Mouse (Mus musculus): Measurements from ENCODE around the gene Ctsk. TPM values are rescaled to one million over a fixed set of nuclear protein-coding genes. Genes with fewer than 3 reads are reported as not detected.
"Not testable (repeated sequence)": the region's sequence is repeated elsewhere in the genome, so short reads cannot be mapped to it uniquely, and the experiment has no call there.

Ctsk gene
- polyA plus RNA-seq, 1 experiment: 6.7 TPM

DNA sequence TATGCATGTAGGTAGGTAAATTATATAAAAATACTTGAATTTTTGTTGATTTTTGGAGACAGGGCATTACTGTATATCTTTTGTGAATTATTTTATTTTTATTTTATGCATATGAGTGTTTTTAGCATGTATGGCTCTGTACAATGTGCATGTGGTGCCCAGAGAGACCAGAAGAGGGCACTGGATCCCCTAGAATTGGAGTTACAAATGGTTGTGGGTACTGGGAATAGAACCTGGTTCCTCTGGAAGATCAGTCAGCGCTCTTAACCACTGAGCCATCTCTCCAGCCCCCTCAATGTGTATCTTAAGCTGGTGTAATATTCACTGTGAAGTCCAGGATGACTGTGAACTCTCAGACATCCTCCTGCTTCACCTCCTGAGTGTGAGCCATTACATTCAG lies 35.9 kb downstream of the Ctsk start:
- Histone ChIP-seq H3K27ac (ENCODE audit: insufficient read depth, low read length) (no peak overlapping the region), H3K4me1 (ENCODE audit: control insufficient read depth, insufficient read depth, low read length) (no peaks in the 10 kb centered on the region)
- TF ChIP-seq POLR2A (IDR thresholded peaks at IDR 0.05; ENCODE audit: extremely low read depth, insufficient read depth, low read length) (no peak), CTCF (IDR thresholded peaks at IDR 0.05; ENCODE audit: extremely low read depth, insufficient read depth, low read length) (no peak)

GRCm38 (mm10) chr3:95538936-95539335 lies 39.9 kb downstream of the Ctsk start:
- Histone ChIP-seq H3K4me3 (ENCODE audit: insufficient read depth, low read length) (no peak overlapping the region), H3K4me1 (ENCODE audit: control insufficient read depth, insufficient read depth, low read length) (no peaks in the 10 kb centered on the region), H3K27ac (ENCODE audit: insufficient read depth, low read length) (no peak overlapping the region)
- TF ChIP-seq POLR2A (IDR thresholded peaks at IDR 0.05; ENCODE audit: extremely low read depth, insufficient read depth, low read length) (no peak), CTCF (IDR thresholded peaks at IDR 0.05; ENCODE audit: extremely low read depth, insufficient read depth, low read length) (no peak)

More for the DNA sequence above, 35.9 kb downstream of the Ctsk start:
- no peak overlapping the region for H3K4me3 ChIP-seq (ENCODE audit: insufficient read depth, low read length)

DNA sequence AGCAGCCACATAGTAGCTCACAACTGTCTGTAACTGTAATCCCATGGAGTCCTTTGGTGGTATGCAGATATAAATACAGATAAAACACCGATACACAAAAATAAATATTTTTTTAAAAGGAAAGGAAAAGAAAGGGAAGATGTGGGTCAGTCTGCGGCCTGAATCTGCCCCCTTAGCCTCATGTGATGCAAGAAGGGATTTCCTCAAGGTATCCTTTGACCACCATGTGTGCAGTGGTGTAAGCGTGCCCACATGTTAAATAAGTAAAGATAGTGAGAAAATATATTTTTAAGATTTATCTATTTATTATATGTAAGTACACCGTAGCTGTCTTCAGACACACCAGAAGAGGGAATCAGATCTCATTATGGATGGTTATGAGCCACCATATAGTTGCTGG lies 40.8 kb downstream of the Ctsk start:
- Histone ChIP-seq H3K4me1 (ENCODE audit: control insufficient read depth, insufficient read depth, low read length) (no peaks in the 10 kb centered on the region), H3K27ac (ENCODE audit: insufficient read depth, low read length) (no peak overlapping the region), H3K4me3 (ENCODE audit: insufficient read depth, low read length) (no peak overlapping the region)
- TF ChIP-seq POLR2A (IDR thresholded peaks at IDR 0.05; ENCODE audit: extremely low read depth, insufficient read depth, low read length) (no peak), CTCF (IDR thresholded peaks at IDR 0.05; ENCODE audit: extremely low read depth, insufficient read depth, low read length) (no peak)

GRCm38 (mm10) chr3:95541186-95541585 lies 42.1 kb downstream of the Ctsk start:
- not testable (repeated sequence) for H3K4me3 ChIP-seq (ENCODE audit: insufficient read depth, low read length); H3K27ac ChIP-seq (ENCODE audit: insufficient read depth, low read length); H3K4me1 ChIP-seq (ENCODE audit: control insufficient read depth, insufficient read depth, low read length)

DNA sequence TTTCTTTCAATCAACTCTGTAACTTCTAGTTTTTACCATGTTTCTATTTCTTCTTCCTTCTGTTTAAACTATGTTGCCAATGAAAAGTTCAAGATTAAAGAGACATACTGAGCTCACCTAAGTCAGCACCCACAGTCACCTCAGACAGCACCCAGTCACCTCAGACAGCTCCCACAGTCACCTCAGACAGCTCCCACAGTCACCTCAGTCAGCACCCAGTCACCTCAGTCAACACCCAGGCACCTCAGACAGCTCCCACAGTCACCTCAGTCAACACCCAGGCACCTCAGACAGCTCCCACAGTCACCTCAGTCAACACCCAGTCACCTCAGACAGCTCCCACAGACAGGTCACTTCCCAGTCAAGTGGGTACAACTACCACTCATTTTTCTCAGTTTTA lies 43.1 kb downstream of the Ctsk start:
- Histone ChIP-seq H3K4me1 (ENCODE audit: control insufficient read depth, insufficient read depth, low read length) (no peaks in the 10 kb centered on the region), H3K27ac (ENCODE audit: insufficient read depth, low read length) (no peak overlapping the region), H3K4me3 (ENCODE audit: insufficient read depth, low read length) (no peak overlapping the region)
- TF ChIP-seq CTCF (IDR thresholded peaks at IDR 0.05; ENCODE audit: extremely low read depth, insufficient read depth, low read length) (no peak), POLR2A (IDR thresholded peaks at IDR 0.05; ENCODE audit: extremely low read depth, insufficient read depth, low read length) (no peak)

GRCm38 (mm10) chr3:95542981-95543380 lies 43.9 kb downstream of the Ctsk start:
- no peak overlapping the region for H3K4me3 ChIP-seq (ENCODE audit: insufficient read depth, low read length)
- no peaks in the 10 kb centered on the region for H3K4me1 ChIP-seq (ENCODE audit: control insufficient read depth, insufficient read depth, low read length)
- H3K27ac ChIP-seq (ENCODE audit: insufficient read depth, low read length): no peak overlapping the region
- TF ChIP-seq POLR2A (IDR thresholded peaks at IDR 0.05; ENCODE audit: extremely low read depth, insufficient read depth, low read length): no peak
- no peak for TF ChIP-seq CTCF (IDR thresholded peaks at IDR 0.05; ENCODE audit: extremely low read depth, insufficient read depth, low read length)

- Histone ChIP-seq H3K4me1 (ENCODE audit: control insufficient read depth, insufficient read depth, low read length) (no peaks in the 10 kb centered on the region), H3K27ac (ENCODE audit: insufficient read depth, low read length) (no peak overlapping the region), H3K4me3 (ENCODE audit: insufficient read depth, low read length) (no peak overlapping the region)
- TF ChIP-seq CTCF (IDR thresholded peaks at IDR 0.05; ENCODE audit: extremely low read depth, insufficient read depth, low read length) (no peak), POLR2A (IDR thresholded peaks at IDR 0.05; ENCODE audit: extremely low read depth, insufficient read depth, low read length) (no peak)
Observed at GRCm38 (mm10) chr3:95550176-95550575, 51.1 kb downstream of the Ctsk start.

DNA sequence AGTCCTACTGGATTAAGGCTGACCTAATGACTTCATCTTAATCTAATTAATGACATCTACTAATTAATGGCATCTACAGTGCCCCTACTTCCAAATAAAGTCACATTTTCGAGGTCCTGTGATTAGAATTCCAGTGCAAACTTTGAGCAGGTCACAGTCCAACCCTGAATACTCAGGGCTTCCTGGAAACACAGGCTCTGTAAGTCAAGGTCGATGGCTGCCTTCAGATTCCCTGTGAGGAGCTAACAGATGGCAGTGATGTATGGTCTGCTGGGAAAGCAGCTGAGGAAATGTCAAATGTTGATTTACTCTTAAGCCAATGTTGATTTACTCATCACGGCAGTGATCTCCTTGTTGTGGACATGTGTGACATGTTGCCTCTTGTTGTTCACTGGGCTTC lies 54.9 kb downstream of the Ctsk start:
- Histone ChIP-seq H3K4me3 (ENCODE audit: insufficient read depth, low read length) (no peak overlapping the region), H3K27ac (ENCODE audit: insufficient read depth, low read length) (no peak overlapping the region), H3K4me1 (ENCODE audit: control insufficient read depth, insufficient read depth, low read length) (no peaks in the 10 kb centered on the region)
- TF ChIP-seq CTCF (IDR thresholded peaks at IDR 0.05; ENCODE audit: extremely low read depth, insufficient read depth, low read length) (no peak), POLR2A (IDR thresholded peaks at IDR 0.05; ENCODE audit: extremely low read depth, insufficient read depth, low read length) (no peak)

Other genes with a start within 250 kb of the Ctsk start
- gene Bnipl, start 248.1 kb upstream of the Ctsk start, polyA plus RNA-seq (2012; rRNA removed): 0.17 and 0.61 TPM in 2 replicates
- 29.6 and 33.9 TPM in 2 replicates for gene Mindy1, start 217.9 kb upstream of the Ctsk start, polyA plus RNA-seq (2012; rRNA removed)
- 24.8 and 26.2 TPM in 2 replicates for gene Prune1, start 217.2 kb upstream of the Ctsk start, polyA plus RNA-seq (2012; rRNA removed)
- 2.3 and 2.4 TPM in 2 replicates for gene Anxa9, start 192.1 kb upstream of the Ctsk start, polyA plus RNA-seq (2012; rRNA removed)
- 101 and 110 TPM in 2 replicates for gene Cers2, start 184.5 kb upstream of the Ctsk start, polyA plus RNA-seq (2012; rRNA removed)
- gene Setdb1, start 142.1 kb upstream of the Ctsk start, polyA plus RNA-seq (2012; rRNA removed): 34.6 and 37.5 TPM in 2 replicates
- not detected in 2 replicates for gene 4930558C23Rik, start 96.4 kb upstream of the Ctsk start, polyA plus RNA-seq (2012; rRNA removed)
- 42.3 and 47.6 TPM in 2 replicates for gene Arnt, start 64.9 kb upstream of the Ctsk start, polyA plus RNA-seq (2012; rRNA removed)
- gene Ctss, start 27.5 kb downstream of the Ctsk start, polyA plus RNA-seq (2012; rRNA removed): 95.5 and 100 TPM in 2 replicates
- gene Hormad1, start 60.4 kb downstream of the Ctsk start, polyA plus RNA-seq (2012; rRNA removed): not detected in 2 replicates
- 15.5 and 15.9 TPM in 2 replicates for gene Golph3l, start 89.7 kb downstream of the Ctsk start, polyA plus RNA-seq (2012; rRNA removed)
- 149 and 155 TPM in 2 replicates for gene Ensa, start 125.7 kb downstream of the Ctsk start, polyA plus RNA-seq (2012; rRNA removed)
- 37.7 and 39.5 TPM in 2 replicates for gene Mcl1, start 159.5 kb downstream of the Ctsk start, polyA plus RNA-seq (2012; rRNA removed)
- gene Adamtsl4, start 188.7 kb downstream of the Ctsk start, polyA plus RNA-seq (2012; rRNA removed): 6.0 and 6.4 TPM in 2 replicates
- gene Ecm1, start 240.3 kb downstream of the Ctsk start, polyA plus RNA-seq (2012; rRNA removed): 15.6 and 15.7 TPM in 2 replicates

All from cortical plate, adult 2 months (tissue).